Mouse (Mus musculus) bone marrow, adult 2 months (tissue): ENCODE data around the gene Cds1.

Experiments
- CTCF ChIP-seq: fragments of 200-500 bp; IDR thresholded peaks from 2 replicates; pipeline ENCODE4 v1.5.1; 2011; ENCODE audit warnings: low read length, control low read depth; ENCODE audit not compliant: control insufficient read depth, insufficient read depth
- POLR2A ChIP-seq: fragments of 200-500 bp; IDR thresholded peaks from 2 replicates; pipeline ENCODE4 v1.6.1; 2011; ENCODE audit warnings: low read depth, mild to moderate bottlenecking, control low read depth, low read length, borderline replicate concordance; ENCODE audit not compliant: control insufficient read depth

GRCm38 (mm10) chr5:101855475-101855874, 90.5 kb downstream of the Cds1 start:
- TF ChIP-seq CTCF, result no peak
- no peak for TF ChIP-seq POLR2A
